Mouse (Mus musculus) embryonic facial prominence, embryonic 12.5 days (tissue): ENCODE data around the gene Cklf. TPM values are rescaled to one million over a fixed set of nuclear protein-coding genes. Genes with fewer than 3 reads are reported as not detected.

Experiments used
- polyA plus RNA-seq: library from polyadenylated mRNA; unstranded; fragments of >200 nt; fragmentation: Nextera tagmentation; extraction: Ambion mirVana; gene quantifications from 2 replicates; pipeline ENCODE4 v1.2.1, GENCODE M21; 2016

The Cklf gene
- polyA plus RNA-seq, 1 experiment from 2014 or later = 59.6 TPM

Other genes with a start within 250 kb of the Cklf start
- gene Cdh5, start 149.2 kb upstream of the Cklf start, polyA plus RNA-seq = 22.5 and 22.6 TPM in 2 replicates
- gene Bean1, start 80.4 kb upstream of the Cklf start, polyA plus RNA-seq = 0.92 and 1.4 TPM in 2 replicates
- gene Tk2, start 2.3 kb upstream of the Cklf start, polyA plus RNA-seq = 23.7 and 24.4 TPM in 2 replicates
- gene Cmtm2a, start 42.3 kb downstream of the Cklf start, polyA plus RNA-seq = not detected in 2 replicates
- not detected in 2 replicates for gene Gm45711, start 59.2 kb downstream of the Cklf start, polyA plus RNA-seq
- not detected in 2 replicates for gene Cmtm1, start 59.3 kb downstream of the Cklf start, polyA plus RNA-seq
- gene Gm11020, start 70.7 kb downstream of the Cklf start, polyA plus RNA-seq = not detected in 2 replicates
- not detected in 2 replicates for gene Cmtm2b, start 71.4 kb downstream of the Cklf start, polyA plus RNA-seq
- gene Cmtm3, start 88.5 kb downstream of the Cklf start, polyA plus RNA-seq = 168 and 173 TPM in 2 replicates
- 3.0 and 3.3 TPM in 2 replicates for gene Cmtm4, start 144.9 kb downstream of the Cklf start, polyA plus RNA-seq
- 87.3 and 89.1 TPM in 2 replicates for gene Dync1li2, start 192.2 kb downstream of the Cklf start, polyA plus RNA-seq